Mouse (Mus musculus) lung, postnatal 25 days (tissue): ENCODE data around the gene Fcho1.

Experiments used
- DNase-seq: peaks from one replicate; pipeline ENCODE4 v3.0.0; 2022; ENCODE audit warnings: low spot score

The Fcho1 gene

DNA sequence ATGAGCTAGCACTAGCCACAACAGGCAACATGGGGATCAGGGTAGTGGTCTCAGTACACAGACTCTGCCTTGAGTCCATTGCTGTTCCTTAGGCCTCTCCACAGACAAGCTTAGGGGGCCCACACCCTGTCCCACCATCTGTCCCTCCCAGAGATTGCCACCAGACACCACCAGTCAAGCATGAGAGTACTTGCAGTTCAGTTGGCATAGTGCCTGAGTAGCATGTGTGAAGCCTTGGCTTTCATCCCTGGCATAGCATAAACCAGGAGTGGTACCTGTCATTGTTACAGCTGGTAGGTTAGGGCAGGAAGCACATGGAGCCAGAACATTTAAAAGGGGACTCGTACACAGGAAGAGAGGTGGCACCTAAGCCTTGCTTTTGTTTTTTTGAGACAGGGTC is 65.8 kb downstream of the Fcho1 start:
- no peak for DNase-seq

DNA sequence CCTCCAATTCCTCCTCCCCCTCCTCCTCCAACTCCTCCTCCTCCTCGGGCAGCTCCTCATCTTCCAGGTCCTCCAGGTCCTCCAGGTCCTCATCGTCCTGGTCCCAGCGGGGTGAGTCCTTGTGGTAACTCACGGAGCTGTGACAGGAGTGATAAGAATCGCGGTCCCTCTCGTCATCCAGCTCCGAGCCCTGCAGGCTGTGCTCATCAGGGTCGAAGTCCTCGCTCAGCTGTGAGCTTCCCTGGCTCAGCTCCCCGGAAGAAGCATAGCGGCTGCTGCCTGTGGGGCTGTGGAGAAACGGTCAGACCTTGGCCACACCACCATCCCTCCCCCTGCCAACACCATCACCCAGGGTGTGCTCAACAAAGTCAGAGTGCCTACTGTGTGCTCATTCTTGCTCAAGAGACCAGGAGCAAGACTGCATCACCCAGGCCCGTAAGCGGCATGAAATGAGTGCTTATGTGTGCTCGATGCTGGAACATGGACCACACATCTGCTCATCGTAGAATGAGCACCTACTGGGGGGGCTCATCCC is 66.9 kb downstream of the Fcho1 start:
- DNase-seq = no peak
